21 mouse cellular contexts compared by ENCODE assay signal in genomic region chr5:66137250-66137649, GRCm38 (mm10). TPM values are rescaled to one million over a fixed set of nuclear protein-coding genes. Genes with fewer than 3 reads are reported as not detected.
DNase-seq lines count a peak whose midpoint lies in the region; ATAC-seq lines count a peak whose summit lies in the region.
"Had no signal": no experiment of that assay in that cellular context is flagged by ENCODE, and none has a peak within 500 bp of the region (broad histone marks: within the 10 kb centered on the region; RNA-seq: fewer than 3 reads in every experiment).

No protein-coding gene starts in this region.

- no peaks in the 10 kb centered on the region for H3K36me3 ChIP-seq in splenic B cell, adult 2 months (ENCODE audit: control insufficient read depth, insufficient read depth, low read length, poor library complexity, severe bottlenecking)
- no peaks in the 10 kb centered on the region for H3K36me3 ChIP-seq in hindbrain, embryonic 16.5 days (ENCODE audit: control insufficient read depth, insufficient read depth, low read length)
- H3K36me3 ChIP-seq: forebrain, embryonic 15.5 days; G1E; limb, embryonic 15.5 days; lung, embryonic 15.5 days; midbrain, embryonic 15.5 days had no signal

- no peak overlapping the region for H3K4me2 ChIP-seq in hindbrain, embryonic 16.5 days (ENCODE audit: low read length)
- H3K4me2 ChIP-seq: forebrain, embryonic 15.5 days; heart, embryonic 11.5 days; limb, embryonic 15.5 days; lung, embryonic 15.5 days; midbrain, embryonic 15.5 days had no signal

- no peak overlapping the region for H3K4me3 ChIP-seq in hindbrain, embryonic 16.5 days (ENCODE audit: low read length)
- H3K4me3 ChIP-seq: forebrain, embryonic 15.5 days; left cerebral cortex, adult 2 months; limb, embryonic 15.5 days; lung, embryonic 15.5 days; midbrain, embryonic 15.5 days had no signal

- H3K27me3 ChIP-seq in splenic B cell, adult 2 months (ENCODE audit: control insufficient read depth, insufficient read depth, low read length, poor library complexity, severe bottlenecking) = no peaks in the 10 kb centered on the region
- no peaks in the 10 kb centered on the region for H3K27me3 ChIP-seq in hindbrain, embryonic 16.5 days (replicated peaks; ENCODE audit: control insufficient read depth, insufficient read depth, low read length)
- H3K27me3 ChIP-seq: forebrain, embryonic 15.5 days; limb, embryonic 15.5 days; lung, embryonic 15.5 days; midbrain, embryonic 15.5 days had no signal

- DNase-seq in frontal cortex, postnatal 14 days (ENCODE audit: low spot score in 2 of 2) = no peak
- DNase-seq in retina, postnatal 1 day = peak; percentile 36
- no peak for DNase-seq in retina, embryonic 14.5 days (ENCODE audit: low spot score)
- DNase-seq in adrenal gland, postnatal 14 days = peak; percentile 65
- peak; percentile 46 for DNase-seq in splenic B cell, adult 2 months (ENCODE audit: low read depth, low spot score)
- no peak for DNase-seq in gastrocnemius, postnatal 14 days
- DNase-seq: cerebellum, postnatal 10 days; gastrocnemius, postnatal 25 days; kidney, adult 2 months; kidney, postnatal 36 days; thymus, postnatal 36 days had no signal

- no peak overlapping the region for H3K27ac ChIP-seq in hindbrain, embryonic 16.5 days (ENCODE audit: low read depth, low read length)
- H3K27ac ChIP-seq: forebrain, embryonic 15.5 days; hindbrain, postnatal 0 days; left cerebral cortex, adult 2 months; limb, embryonic 15.5 days; lung, embryonic 15.5 days; midbrain, embryonic 15.5 days had no signal

- H3K4me1 ChIP-seq in hindbrain, embryonic 16.5 days (ENCODE audit: control insufficient read depth, insufficient read depth, low read depth, low read length) = no peaks in the 10 kb centered on the region
- H3K4me1 ChIP-seq: forebrain, embryonic 15.5 days; limb, embryonic 15.5 days; midbrain, embryonic 15.5 days had no signal

- no peak overlapping the region for H3K9ac ChIP-seq in hindbrain, embryonic 16.5 days (ENCODE audit: low read depth, low read length)
- H3K9ac ChIP-seq: forebrain, embryonic 15.5 days; limb, embryonic 15.5 days; lung, embryonic 15.5 days; midbrain, embryonic 15.5 days had no signal

- no peaks in the 10 kb centered on the region for H3K9me3 ChIP-seq in hindbrain, embryonic 16.5 days (ENCODE audit: control insufficient read depth, low read length)
- H3K9me3 ChIP-seq: forebrain, embryonic 15.5 days; limb, embryonic 15.5 days; lung, embryonic 15.5 days; midbrain, embryonic 15.5 days had no signal

- intact Hi-C loops in gastrocnemius, postnatal 14 days (cut with DNase I; ENCODE audit: low total_unique reads) = no loop called here

- peak; percentile 90 for ATAC-seq in frontal cortex, adult (ENCODE audit: low TSS enrichment)
- no peak for ATAC-seq in hindbrain, embryonic 16.5 days
- ATAC-seq: forebrain, embryonic 15.5 days; hindbrain, postnatal 0 days; midbrain, embryonic 15.5 days had no signal

- 47% methylated on average over 4 of the region's 4 CpGs for WGBS in hindbrain, embryonic 16.5 days

RNA-seq across cellular contexts. Expression of gene Rbm47, which starts 35.7 kb away (rescaled TPM):
- 69.7 and 82.0 TPM in 2 replicates for total RNA-seq in adrenal gland, postnatal 14 days (2021)
- 6.7 and 6.9 TPM in 2 replicates for polyA plus RNA-seq in hindbrain, embryonic 16.5 days (2015; fragmentation: Nextera tagmentation; extraction: Ambion mirVana)
- under 1 TPM; 0.80 to 0.84 TPM for total RNA-seq in gastrocnemius, postnatal 14 days (2021)
- polyA plus RNA-seq: G1E had no signal

Comparison
In these comparisons a context has a peak if more than half of its experiments do, and no peak if none do; other contexts are left out.
1. DNase-seq: peak in retina, postnatal 1 day (single experiment), adrenal gland, postnatal 14 days (single experiment) and splenic B cell, adult 2 months (single experiment); none in frontal cortex, postnatal 14 days (0 of 2), retina, embryonic 14.5 days (single experiment) and gastrocnemius, postnatal 14 days (single experiment).
2. RNA of gene Rbm47, which starts 35.7 kb away (total RNA-seq): 69.7 to 82.0 TPM in adrenal gland, postnatal 14 days; 0.80 to 0.84 TPM in gastrocnemius, postnatal 14 days; every median in the first group is over 10 times any median in the second.